27 mouse cellular contexts compared by ENCODE assay signal in genomic region chr3:147786555-147786954, GRCm38 (mm10).
"Had no signal": no experiment of that assay in that cellular context is flagged by ENCODE, and none has a peak within 500 bp of the region (broad histone marks: within the 10 kb centered on the region; RNA-seq: fewer than 3 reads in every experiment).

No protein-coding gene starts in this region.

- ATAC-seq: forebrain, embryonic 13.5 days; forebrain, embryonic 15.5 days; forebrain, embryonic 16.5 days; forebrain, postnatal 0 days had no signal

- H3K27me3 ChIP-seq: embryonic facial prominence, embryonic 12.5 days; embryonic facial prominence, embryonic 13.5 days; embryonic facial prominence, embryonic 15.5 days; forebrain, embryonic 12.5 days; forebrain, embryonic 13.5 days; forebrain, embryonic 15.5 days had no signal

- H3K9me3 ChIP-seq: embryonic facial prominence, embryonic 10.5 days; embryonic facial prominence, embryonic 12.5 days; embryonic facial prominence, embryonic 13.5 days; embryonic facial prominence, embryonic 15.5 days; forebrain, embryonic 10.5 days; forebrain, embryonic 12.5 days; forebrain, embryonic 13.5 days; forebrain, embryonic 15.5 days had no signal

- H3K4me1 ChIP-seq: embryonic facial prominence, embryonic 12.5 days; embryonic facial prominence, embryonic 13.5 days; embryonic facial prominence, embryonic 15.5 days; forebrain, embryonic 12.5 days; forebrain, embryonic 13.5 days; forebrain, embryonic 15.5 days had no signal

- H3K36me3 ChIP-seq: embryonic facial prominence, embryonic 10.5 days; embryonic facial prominence, embryonic 12.5 days; embryonic facial prominence, embryonic 13.5 days; embryonic facial prominence, embryonic 15.5 days; forebrain, embryonic 10.5 days; forebrain, embryonic 12.5 days; forebrain, embryonic 15.5 days had no signal

- H3K9ac ChIP-seq: embryonic facial prominence, embryonic 12.5 days; embryonic facial prominence, embryonic 13.5 days; embryonic facial prominence, embryonic 15.5 days; forebrain, embryonic 12.5 days; forebrain, embryonic 13.5 days; forebrain, embryonic 15.5 days; forebrain, postnatal 0 days had no signal

- DNase-seq: cerebellum, adult 2 months; cerebellum, adult 8-10 months; cerebellum, adult 9-10 months; cerebellum, adult 9-11 months; cerebellum, postnatal 10 days; cerebellum, postnatal 14 days; cerebellum, postnatal 25 days; cerebellum, postnatal 36 days; embryo, embryonic 11 days; forebrain, postnatal 0 days; gastrocnemius, adult 2 months; gastrocnemius, postnatal 10 days; gastrocnemius, postnatal 14 days; gastrocnemius, postnatal 25 days; gastrocnemius, postnatal 36 days; heart, adult 18-20 months; heart, adult 2 months had no signal

- H3K4me3 ChIP-seq: embryonic facial prominence, embryonic 10.5 days; embryonic facial prominence, embryonic 12.5 days; embryonic facial prominence, embryonic 13.5 days; embryonic facial prominence, embryonic 15.5 days; erythroblast, embryonic 14.5 days; forebrain, embryonic 10.5 days; forebrain, embryonic 12.5 days; forebrain, embryonic 13.5 days; forebrain, embryonic 15.5 days; gastrocnemius, adult 2 months; heart, adult 2 months had no signal

- H3K27ac ChIP-seq: embryonic facial prominence, embryonic 10.5 days; embryonic facial prominence, embryonic 12.5 days; embryonic facial prominence, embryonic 13.5 days; embryonic facial prominence, embryonic 15.5 days; forebrain, embryonic 10.5 days; forebrain, embryonic 12.5 days; forebrain, embryonic 13.5 days; forebrain, embryonic 15.5 days; gastrocnemius, adult 2 months; heart, adult 2 months had no signal

- H3K4me2 ChIP-seq: embryonic facial prominence, embryonic 12.5 days; embryonic facial prominence, embryonic 13.5 days; embryonic facial prominence, embryonic 15.5 days; forebrain, embryonic 12.5 days; forebrain, embryonic 13.5 days; forebrain, embryonic 15.5 days had no signal
